Mouse (Mus musculus) spleen, adult 18-20 months (tissue): ENCODE data around the gene Slc12a5.

Experiments
- DNase-seq, 2 experiments: peaks; one replicate each; pipeline ENCODE4 v3.0.0; 2022; ENCODE audit warnings: mixed read lengths in 2 of 2

The Slc12a5 gene

DNA sequence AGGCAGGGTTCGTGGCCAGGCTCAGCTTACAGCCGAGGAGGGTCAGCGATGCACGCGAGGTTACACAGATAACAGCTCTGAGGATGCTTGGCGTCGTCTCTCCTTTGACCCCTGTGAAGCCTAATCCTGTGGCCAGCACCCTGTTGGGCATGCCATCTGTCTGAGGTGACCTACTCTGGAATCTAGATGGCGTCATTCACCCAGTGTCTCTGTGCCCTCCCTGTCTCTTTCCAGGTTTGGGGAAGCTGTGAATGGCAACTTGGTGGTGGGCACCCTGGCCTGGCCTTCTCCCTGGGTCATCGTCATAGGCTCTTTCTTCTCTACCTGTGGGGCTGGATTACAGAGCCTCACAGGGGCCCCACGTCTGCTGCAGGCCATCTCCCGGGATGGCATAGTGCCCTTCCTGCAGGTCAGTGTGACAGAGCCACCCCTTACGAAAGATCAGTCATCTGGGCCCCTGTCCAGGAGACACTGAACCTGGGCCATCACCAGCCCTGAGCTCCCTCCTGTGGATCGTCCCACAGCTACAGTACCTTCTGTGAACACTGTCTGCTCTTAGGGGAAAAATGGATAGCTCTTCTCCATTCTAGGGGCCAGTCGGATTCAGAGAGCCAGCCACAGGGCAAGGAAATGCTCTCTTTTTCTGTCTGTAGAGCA, 25.9 kb downstream of the Slc12a5 start:
- DNase-seq, result no peak

DNA sequence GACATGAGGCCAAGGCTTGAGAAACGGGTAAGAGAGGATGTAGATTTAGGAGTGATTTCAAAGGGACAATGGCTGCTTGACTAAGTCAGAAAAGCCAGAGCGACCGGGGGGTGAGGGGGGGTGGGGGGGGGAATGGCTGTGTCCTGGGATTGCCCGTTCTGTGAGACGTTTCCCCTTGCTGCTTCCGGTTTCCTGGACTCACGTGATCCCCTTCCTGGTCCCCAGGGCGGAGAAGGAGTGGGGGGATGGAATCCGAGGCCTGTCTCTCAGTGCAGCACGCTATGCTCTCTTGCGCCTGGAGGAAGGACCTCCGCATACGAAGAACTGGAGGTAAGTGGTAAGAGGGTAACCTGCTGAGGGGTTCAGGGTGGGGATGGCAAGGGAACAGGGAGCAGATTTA, 28.2 kb downstream of the Slc12a5 start:
- DNase-seq, result no peak

DNA sequence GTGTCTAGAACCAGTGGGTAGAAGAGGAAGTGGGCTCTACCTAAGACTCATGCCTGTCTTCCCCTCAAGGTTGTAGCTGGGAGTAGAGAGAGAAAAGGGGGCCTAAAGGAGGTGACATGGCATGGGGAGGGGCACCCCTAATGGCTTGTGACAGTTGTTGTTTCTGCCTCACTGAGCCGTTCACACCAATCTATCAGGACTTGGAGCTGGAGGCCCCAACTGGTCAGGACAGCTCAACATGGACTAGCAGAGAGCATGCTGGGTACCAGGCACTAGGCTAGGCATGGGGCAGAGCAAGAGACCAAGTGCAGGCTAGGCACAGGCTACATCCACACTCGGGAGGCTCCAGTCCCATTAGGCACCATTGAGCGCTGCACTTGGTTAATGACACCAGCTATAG, 30.5 kb downstream of the Slc12a5 start:
- no peak for DNase-seq

DNA sequence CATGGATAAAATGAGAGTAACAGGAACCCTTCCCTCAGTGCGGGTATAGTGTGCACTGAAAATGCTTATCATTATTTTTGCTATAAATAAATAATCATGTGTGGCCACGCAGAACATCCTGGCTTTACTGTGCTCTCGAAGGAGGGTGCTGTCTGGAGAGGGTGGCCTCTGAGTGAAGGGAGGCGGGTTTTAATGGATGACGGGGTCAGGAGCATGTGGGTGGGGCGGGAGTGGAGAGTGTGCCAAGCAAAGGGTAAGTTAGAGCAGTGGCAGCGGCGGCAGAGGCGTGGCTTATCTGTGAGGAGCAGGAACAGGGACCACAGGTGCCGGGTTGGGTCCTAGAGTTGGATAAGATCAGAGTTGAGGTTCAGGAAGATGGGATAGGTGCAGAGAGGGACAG, 31.2 kb downstream of the Slc12a5 start:
- DNase-seq, result no peak

DNA sequence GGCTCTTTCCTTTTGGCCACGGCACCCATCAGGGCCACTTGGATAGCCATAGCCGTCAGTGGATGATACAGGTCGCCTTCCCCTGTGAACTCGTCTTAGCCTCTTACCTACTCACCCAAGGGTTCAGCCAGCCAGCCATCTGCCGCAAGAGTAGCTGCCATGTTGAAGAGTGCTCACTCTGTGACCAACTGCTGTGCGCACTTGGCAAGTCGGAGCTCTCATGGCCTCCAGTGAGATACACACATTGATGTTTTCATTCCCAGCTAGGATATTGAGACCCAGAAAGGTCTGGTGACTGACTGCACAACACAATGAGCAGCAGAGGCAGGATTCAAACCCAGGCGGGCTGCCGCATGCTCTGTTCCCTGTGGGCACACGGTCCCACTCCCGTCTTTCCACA, 33.6 kb downstream of the Slc12a5 start:
- DNase-seq, result no peak

DNA sequence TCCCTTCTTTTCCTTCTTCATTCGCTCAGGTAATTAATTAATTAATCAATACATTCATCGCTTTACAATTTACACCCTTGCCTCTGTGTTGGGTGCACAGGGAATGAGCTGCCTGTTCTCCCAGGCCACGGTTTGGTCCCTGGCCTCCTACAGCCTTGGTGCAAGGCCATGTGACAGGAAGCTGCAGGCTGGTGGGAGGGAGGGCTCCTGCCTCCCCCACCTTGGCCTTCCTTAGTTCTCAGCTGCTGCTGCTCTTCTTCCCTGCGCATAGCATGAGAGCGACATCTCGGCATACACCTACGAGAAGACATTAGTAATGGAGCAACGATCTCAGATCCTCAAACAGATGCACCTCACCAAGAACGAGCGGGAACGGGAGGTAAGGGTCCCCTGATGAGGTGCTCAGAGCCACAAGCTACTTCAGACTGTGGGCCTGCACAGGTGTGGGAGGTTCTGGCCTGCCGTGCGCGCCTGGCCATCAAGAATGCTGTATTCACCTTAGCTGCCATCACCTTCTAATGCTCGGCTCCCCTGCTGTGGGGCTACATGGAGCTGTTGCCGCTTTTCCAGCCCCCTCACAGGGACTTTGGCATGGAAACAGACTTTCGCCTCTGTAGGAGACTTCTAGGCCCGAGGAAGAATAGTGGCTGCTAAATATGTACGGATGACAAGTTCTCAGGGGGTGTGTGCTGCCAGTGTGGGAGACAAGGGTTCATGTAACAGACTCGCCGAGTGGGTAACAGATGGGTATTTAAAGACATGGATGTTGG, 34.2 kb downstream of the Slc12a5 start:
- DNase-seq, result no peak

DNA sequence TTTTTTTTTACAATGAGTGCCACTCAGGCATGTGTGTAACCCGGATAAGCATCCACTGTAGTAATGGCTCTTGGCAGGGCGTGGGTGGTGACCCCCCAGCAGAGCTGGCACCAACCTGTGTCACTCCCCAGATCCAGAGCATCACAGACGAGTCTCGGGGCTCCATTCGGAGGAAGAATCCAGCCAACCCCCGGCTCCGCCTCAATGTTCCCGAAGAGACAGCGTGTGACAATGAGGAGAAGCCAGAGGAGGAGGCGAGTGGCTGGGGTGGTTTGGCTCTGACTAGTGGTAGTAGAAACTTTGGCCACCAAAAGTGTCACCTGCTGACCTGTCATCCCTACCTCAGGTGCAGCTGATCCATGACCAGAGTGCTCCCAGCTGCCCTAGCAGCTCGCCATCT, 35.4 kb downstream of the Slc12a5 start:
- no peak for DNase-seq

DNA sequence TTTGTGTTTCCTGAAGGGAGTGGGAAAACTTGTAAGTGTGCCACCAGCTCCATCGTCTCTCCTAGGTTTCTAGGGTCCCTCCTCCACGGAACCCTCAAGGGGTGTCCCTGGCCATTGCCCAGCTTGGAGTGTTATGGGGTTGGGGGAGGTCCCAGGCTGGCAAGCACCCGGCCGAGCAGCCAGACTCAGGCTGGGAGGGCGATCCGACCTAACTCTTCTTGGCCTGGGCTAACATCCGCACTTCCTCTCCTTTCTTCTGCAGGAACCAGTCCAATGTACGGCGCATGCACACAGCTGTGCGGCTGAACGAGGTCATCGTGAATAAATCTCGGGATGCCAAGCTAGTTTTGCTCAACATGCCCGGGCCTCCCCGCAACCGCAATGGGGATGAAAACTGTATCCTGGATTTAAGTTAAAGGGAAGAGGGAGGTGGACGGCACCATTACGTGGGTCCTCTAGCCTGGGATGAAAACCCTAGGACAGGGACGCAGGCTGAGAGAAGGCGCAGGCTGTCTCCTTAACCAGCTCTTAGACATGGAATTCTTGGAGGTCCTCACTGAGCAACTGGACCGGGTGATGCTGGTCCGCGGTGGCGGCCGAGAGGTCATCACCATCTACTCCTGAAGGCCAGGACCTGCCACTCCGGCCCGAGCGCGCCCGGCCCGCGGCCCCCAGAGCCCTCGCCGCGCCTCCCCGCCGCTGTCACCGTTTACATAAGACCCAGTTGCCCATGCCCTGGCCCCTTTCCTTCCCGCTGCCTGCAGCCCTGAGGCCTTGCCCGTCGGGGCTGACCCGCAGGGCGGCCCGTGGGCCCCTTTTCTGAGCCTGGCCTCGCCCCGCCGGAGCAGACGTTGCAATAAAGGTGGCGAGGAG, 36.5 kb downstream of the Slc12a5 start:
- no peak for DNase-seq

DNA sequence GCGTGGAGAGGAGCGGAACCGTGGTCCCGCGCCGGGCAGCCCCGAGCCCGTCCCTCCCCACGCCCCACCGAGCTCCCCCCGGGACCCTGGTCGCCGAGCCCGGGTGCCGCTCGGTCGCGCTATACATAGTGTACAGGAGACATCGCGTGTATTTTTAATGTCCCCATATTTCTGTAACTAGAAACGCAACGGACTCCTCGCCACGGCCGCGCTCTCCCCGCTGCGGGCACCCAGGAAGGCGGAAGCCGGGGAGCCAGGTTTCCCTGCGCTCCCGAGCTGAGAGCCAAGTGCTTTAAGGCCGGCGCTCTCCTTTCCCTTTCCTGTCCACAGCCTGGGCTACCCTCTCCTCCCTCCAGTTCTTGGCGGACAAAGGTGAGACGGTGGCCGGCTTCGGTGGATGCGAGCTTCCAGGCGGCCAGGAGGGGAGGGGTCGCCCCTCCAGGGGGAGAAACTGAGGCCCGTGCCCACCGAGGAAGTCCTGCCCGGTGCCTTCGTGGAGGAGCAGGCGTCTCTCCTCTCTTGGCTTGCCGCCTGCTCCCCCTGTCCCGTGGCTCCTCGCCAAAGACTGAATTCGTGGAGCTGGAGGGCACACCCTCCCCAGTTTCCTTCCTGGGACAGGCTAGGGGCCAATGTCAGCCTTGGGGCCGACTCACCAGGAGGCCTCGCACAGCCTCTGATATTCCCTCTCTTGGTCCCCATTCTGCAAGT, 37.3 kb downstream of the Slc12a5 start:
- DNase-seq, result no peak

DNA sequence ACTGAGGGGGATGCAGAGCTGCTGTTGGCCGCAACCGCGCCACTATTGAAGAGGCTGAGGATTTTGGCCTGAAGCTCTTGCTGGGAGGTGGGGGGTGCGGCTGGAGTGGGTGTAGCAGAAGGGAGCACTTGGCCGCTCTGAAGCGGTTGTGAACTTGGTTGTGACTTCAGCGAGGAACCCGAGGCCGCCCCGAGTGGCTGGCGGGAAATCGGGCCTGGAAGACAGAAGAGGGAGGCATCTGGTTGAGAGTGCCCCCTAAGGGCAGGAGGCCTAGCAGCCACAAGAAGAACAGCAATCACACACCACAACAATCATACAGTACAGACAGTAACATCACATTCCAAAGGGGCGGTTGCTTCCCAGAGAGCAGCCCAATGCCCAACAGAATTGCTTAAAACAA, 41.4 kb downstream of the Slc12a5 start:
- no peak for DNase-seq

DNA sequence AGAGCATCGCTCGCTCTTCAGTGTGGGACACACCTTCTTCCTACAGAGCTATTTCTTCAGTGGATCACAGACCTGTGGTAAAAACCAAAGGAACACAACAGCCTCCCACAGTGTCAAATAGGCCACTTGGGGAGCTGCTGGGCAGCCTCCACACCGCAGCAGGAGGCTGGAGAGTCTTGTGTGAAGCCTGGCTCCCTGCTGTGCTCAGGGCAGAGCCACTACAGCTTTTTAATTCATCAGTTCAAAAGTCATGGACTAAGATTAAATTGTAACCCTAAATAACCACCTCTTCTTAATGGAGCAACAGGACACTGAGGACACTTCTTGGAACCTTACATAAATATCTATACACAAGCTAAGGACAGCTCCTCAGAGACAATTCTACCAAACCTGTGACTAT, 42.5 kb downstream of the Slc12a5 start:
- DNase-seq, result no peak

DNA sequence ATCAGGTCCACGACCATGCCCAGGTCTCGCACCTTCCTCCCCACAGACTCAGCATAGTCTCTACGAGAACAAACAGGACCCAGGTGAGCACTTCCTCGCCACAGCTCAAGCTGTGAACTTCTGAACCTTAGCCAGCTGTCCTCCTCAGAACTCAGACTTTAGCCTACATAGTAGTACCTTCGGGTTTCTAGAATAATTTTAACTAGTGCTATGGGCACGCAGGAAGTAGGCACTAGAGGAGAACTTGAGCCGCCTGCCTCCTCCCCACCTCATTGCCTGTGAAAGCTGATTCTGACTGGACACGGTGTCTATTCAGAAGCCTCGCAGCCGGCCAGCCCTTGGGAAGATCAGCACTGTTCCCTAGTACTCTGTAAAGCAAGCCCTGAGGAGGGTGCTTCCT, 43.6 kb downstream of the Slc12a5 start:
- DNase-seq, result no peak

DNA sequence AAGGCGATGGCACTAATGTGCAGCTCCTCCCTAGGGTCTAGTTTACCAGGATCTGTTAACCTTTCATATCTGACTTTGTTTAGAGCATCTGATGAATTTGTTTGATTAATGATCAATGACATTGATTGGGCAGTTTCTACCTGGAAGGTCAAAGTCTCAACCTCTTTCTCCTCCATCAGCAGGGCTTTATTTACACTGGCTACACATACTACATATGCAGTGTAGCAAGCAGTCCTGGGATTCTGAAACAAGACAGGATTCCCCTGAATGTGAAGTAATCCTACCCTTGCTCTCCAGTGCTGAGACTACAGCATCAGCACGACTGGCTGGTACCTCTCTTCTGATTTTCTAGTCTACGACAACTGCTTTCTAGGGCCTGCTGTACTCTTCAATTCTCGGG, 46.2 kb downstream of the Slc12a5 start:
- DNase-seq, result no peak

DNA sequence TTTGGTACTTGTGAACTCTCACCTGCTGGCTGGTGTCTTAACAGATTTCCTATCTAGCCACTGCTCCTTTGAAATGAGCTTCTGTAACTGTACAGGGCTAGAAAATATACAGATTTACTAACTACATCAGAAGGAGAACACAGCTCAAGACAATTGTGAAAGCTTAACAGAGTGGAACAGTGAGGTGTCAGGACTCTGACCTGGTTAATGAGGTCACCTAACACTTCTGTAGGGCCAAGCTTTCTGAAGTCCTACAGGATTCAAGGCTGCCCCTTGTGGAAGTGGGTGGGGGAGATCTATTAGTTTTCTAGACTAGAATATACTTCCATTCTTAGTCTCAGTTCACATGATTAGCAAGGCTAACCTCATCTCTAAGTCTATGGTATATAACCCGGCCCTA, 47.4 kb downstream of the Slc12a5 start:
- DNase-seq, result no peak

DNA sequence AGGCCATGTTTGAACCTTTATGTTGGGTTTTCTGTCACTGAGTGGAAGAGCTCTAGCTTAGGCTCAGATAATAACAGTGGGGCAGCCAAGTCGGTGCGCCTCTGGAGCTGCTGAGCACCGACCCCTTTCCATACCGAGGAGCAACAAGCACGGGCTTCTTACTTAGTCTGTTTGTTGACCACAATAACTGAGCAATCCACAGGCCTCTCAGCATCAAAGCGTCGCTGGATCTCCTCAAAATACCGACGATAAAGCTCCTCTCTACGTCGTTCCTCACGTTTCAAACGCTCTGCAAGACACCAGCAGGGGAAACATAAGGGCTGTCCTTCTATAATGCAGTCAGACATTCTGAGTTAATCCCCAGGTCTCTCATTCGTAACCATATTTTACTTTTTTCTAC, 48.6 kb downstream of the Slc12a5 start:
- DNase-seq, result no peak

DNA sequence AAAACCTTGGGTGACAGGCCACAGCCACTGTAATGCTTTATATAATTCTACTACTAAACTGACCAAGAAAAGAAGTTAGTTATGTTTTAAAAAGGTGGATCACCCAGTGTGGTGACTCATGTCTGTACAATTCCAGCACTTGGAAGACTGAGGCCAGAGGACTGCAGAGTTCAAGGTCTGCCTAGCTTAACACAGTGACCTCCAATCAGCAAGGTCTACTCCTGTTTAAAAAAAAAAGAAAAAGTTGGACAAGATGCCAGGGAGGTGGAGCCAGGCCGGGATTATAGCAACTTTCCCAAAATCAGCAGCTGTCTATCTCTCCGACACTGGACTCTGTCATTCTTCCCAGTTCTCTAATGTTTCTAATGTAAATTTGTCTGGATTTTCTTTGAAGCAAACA, 49.0 kb downstream of the Slc12a5 start:
- no peak for DNase-seq

DNA sequence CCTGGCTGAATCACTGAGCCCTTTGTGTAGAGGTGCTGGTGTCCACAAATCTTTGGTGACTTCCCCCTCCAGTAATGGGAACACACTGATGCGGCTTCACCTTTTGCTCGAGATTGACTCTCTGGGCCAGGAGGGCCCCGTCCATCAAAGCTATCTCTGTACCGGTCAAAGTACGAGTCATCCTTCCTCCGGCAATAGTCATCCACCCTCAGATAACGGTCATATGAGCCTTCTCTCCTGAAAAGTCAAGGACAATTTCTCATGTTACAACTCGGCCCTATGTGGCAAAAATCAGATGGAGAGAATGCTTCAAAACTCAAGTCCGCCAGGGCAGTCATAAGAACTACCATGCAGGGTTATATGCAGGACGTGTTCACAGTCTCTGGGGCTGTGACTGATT, 49.7 kb downstream of the Slc12a5 start:
- DNase-seq, result no peak

DNA sequence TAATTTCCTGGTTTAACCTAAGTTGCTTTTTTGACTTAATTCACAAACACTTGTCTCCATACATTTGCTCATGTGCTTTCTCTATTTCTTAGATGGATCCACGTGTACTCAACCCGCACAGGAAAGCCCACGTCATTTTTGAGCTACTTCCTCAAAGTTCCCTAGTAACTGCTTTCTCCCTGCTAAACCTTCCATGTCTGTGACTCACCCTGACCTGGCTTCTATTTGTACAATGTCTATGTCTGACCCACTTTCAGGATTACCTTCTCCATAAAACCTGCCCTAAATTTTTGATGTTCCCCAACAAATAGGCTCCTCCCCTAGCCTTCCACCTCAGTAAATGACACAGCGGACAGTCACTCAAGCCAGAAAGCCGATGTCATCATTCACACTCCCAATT, 54.3 kb downstream of the Slc12a5 start:
- DNase-seq, result no peak

DNA sequence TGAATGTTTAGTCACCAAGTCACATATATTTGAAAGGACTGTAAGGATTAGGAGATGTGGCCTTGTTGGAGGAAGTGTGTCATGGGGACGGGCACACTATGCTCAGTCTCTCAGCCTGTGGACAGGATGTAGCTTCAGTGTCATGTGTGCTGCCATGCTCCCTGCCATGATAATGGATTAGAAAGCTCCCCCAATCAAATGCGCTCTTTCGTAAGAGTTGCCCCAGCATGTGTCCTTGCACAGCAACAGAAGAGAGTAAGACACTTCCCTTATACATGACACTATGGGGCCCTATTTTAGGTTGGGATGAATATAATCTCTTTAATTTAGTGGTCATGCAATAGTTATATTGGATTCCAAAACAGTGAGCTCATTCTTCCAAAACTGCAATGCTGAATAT, 59.9 kb downstream of the Slc12a5 start:
- DNase-seq, result no peak

DNA sequence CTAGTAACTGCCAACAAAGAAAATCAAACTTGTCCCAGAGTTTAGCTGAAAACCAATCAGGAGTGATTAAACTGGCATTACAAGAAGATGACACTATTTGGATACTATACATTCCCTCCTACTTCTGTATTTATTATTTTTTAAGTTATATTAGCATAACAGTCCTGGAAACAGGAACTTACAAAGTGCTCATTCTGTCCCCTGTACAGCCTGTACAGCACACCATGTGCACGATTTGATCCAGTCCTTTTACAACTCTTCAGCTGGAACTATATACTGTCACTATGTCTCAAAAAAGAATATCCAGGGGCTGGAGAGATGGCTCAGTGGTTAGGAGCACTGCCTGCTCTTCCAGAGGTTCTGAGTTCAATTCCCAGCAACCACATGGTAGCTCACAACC, 66.6 kb downstream of the Slc12a5 start:
- DNase-seq, result no peak

DNA sequence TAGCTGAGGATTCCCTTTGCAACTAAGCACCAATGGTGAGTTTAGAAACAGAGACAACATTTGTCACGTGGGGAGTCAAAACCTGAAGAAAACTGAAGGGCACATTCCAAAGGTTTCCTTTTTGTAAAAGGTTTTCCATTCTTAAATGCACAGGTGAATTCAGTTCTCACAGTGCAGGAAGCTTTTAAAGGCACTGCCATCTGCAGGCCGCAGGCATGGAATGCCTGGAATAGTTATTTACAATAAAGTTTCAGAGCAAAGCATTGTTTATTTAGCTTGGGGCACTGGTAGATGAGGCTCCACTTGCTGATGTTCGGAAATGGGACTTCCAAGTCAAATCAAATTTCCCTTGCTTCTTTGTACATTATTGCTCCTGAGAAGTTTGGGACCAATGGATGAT, 71.9 kb downstream of the Slc12a5 start:
- DNase-seq, result no peak

DNA sequence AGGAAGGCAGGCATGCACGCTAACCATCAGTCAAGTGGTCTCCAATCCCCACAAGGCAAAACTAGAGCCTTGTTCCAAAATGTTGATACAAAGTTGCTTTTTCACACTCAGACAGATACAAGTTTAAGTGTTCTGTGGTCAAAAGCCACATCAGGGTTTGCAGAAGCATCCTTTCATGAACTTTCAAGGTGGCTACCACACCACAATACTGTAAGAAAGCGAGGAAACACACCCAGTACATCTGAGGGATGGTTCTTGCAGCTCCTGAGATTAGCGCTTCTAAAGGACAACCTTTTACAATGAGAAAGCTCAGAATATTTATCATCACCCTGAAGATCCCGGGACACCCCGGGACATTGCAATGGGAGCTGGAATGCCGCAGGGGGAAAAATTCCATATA, 72.7 kb downstream of the Slc12a5 start:
- no peak for DNase-seq
